Mouse (Mus musculus) erythroid progenitor cell, adult 5-6 weeks (primary cell): ENCODE results near the gene Tbcd. TPM values are rescaled to one million over a fixed set of nuclear protein-coding genes. Genes with fewer than 3 reads are reported as not detected.
"Not testable (repeated sequence)": the region's sequence is repeated elsewhere in the genome, so short reads cannot be mapped to it uniquely, and the experiment has no call there.

Experiments used
- ATAC-seq: replicated peaks from 2 replicates; pipeline ENCODE4 v1.8.0; 2016; ENCODE audit warnings: moderate number of reproducible peaks, mild to moderate bottlenecking, moderate TSS enrichment, inconsistent platforms; ENCODE audit not compliant: poor library complexity, low FRiP score, severe bottlenecking
- total RNA-seq, 2 experiments: library from RNA; stranded (forward) in 1 of 2; stranded (reverse) in 1 of 2; fragments of 150-400 nt in 1 of 2; fragments of 186-747, 209-891 nt in 1 of 2; gene quantifications; 2 replicates each; pipeline versions ENCODE4 v1.2.3 to v1.2.4; 2015 to 2017; ENCODE audit warnings: low replicate concordance in 2 of 2

Tbcd gene
- total RNA-seq, 2 experiments from 2014 or later = 84.7 to 90.7 TPM

GRCm38 (mm10) chr11:121645394-121645793 lies 193.6 kb downstream of the Tbcd start:
- ATAC-seq = no peak

GRCm38 (mm10) chr11:121647321-121647720 lies 195.6 kb downstream of the Tbcd start:
- no peak for ATAC-seq

GRCm38 (mm10) chr11:121648166-121648565 lies 196.4 kb downstream of the Tbcd start:
- no peak for ATAC-seq

GRCm38 (mm10) chr11:121649900-121650299 lies 198.2 kb downstream of the Tbcd start:
- no peak for ATAC-seq

- no peak for ATAC-seq
These were observed 198.9 kb downstream of the Tbcd start for GRCm38 (mm10) chr11:121650668-121651067.

- ATAC-seq = no peak
These were observed 199.8 kb downstream of the Tbcd start for GRCm38 (mm10) chr11:121651556-121651955.

GRCm38 (mm10) chr11:121651983-121652382 lies 200.2 kb downstream of the Tbcd start:
- ATAC-seq = no peak

- no peak for ATAC-seq
These were observed 201.0 kb downstream of the Tbcd start for GRCm38 (mm10) chr11:121652547-121653305.

GRCm38 (mm10) chr11:121653631-121654030 lies 201.9 kb downstream of the Tbcd start:
- ATAC-seq = no peak

GRCm38 (mm10) chr11:121654406-121654945 lies 202.7 kb downstream of the Tbcd start:
- no peak for ATAC-seq

GRCm38 (mm10) chr11:121655166-121655806 lies 203.5 kb downstream of the Tbcd start:
- no peak for ATAC-seq

- ATAC-seq = no peak
These were observed 204.2 kb downstream of the Tbcd start for GRCm38 (mm10) chr11:121655807-121656511.

GRCm38 (mm10) chr11:121658151-121658550 lies 206.4 kb downstream of the Tbcd start:
- no peak for ATAC-seq

GRCm38 (mm10) chr11:121660604-121661003 lies 208.9 kb downstream of the Tbcd start:
- not testable (repeated sequence) for ATAC-seq

- ATAC-seq = no peak
These were observed 209.4 kb downstream of the Tbcd start for GRCm38 (mm10) chr11:121661116-121661515.

Other genes starting within 250 kb of the Tbcd start
- 0.42 and 0.72 TPM in 2 replicates for gene Hexdc, start 247.5 kb upstream of the Tbcd start, total RNA-seq (2015; ENCODE audit: low replicate concordance)
- 4.7 and 5.8 TPM in 2 replicates for gene Hexdc, start 247.5 kb upstream of the Tbcd start, total RNA-seq (2017; ENCODE audit: low replicate concordance)
- gene Ogfod3, start 247.2 kb upstream of the Tbcd start, total RNA-seq (2015; ENCODE audit: low replicate concordance) = 4.3 and 8.4 TPM in 2 replicates
- gene Ogfod3, start 247.2 kb upstream of the Tbcd start, total RNA-seq (2017; ENCODE audit: low replicate concordance) = 1.9 and 2.1 TPM in 2 replicates
- gene Cybc1, start 222.6 kb upstream of the Tbcd start, total RNA-seq (2015; ENCODE audit: low replicate concordance) = 24.3 and 34.6 TPM in 2 replicates
- gene Cybc1, start 222.6 kb upstream of the Tbcd start, total RNA-seq (2017; ENCODE audit: low replicate concordance) = 27.3 and 47.9 TPM in 2 replicates
- gene Narf, start 214.7 kb upstream of the Tbcd start, total RNA-seq (2015; ENCODE audit: low replicate concordance) = 109 and 126 TPM in 2 replicates
- 181 and 186 TPM in 2 replicates for gene Narf, start 214.7 kb upstream of the Tbcd start, total RNA-seq (2017; ENCODE audit: low replicate concordance)
- 16.6 and 18.4 TPM in 2 replicates for gene Foxk2, start 192.0 kb upstream of the Tbcd start, total RNA-seq (2015; ENCODE audit: low replicate concordance)
- gene Foxk2, start 192.0 kb upstream of the Tbcd start, total RNA-seq (2017; ENCODE audit: low replicate concordance) = 15.8 and 32.2 TPM in 2 replicates
- 25.2 and 30.6 TPM in 2 replicates for gene Wdr45b, start 97.5 kb upstream of the Tbcd start, total RNA-seq (2015; ENCODE audit: low replicate concordance)
- 26.9 and 33.6 TPM in 2 replicates for gene Wdr45b, start 97.5 kb upstream of the Tbcd start, total RNA-seq (2017; ENCODE audit: low replicate concordance)
- not detected in 2 replicates for gene Rab40b, start 63.7 kb upstream of the Tbcd start, total RNA-seq (2015; ENCODE audit: low replicate concordance)
- 0.90 TPM in 1 of 2 replicates, not detected in the other for gene Rab40b, start 63.7 kb upstream of the Tbcd start, total RNA-seq (2017; ENCODE audit: low replicate concordance)
- gene Fn3krp, start 30.5 kb upstream of the Tbcd start, total RNA-seq (2015; ENCODE audit: low replicate concordance) = 107 and 114 TPM in 2 replicates
- gene Fn3krp, start 30.5 kb upstream of the Tbcd start, total RNA-seq (2017; ENCODE audit: low replicate concordance) = 161 and 188 TPM in 2 replicates
- gene Fn3k, start 17.0 kb upstream of the Tbcd start, total RNA-seq (2015; ENCODE audit: low replicate concordance) = 245 and 327 TPM in 2 replicates
- gene Fn3k, start 17.0 kb upstream of the Tbcd start, total RNA-seq (2017; ENCODE audit: low replicate concordance) = 308 and 310 TPM in 2 replicates
- gene Zfp750, start 67.4 kb downstream of the Tbcd start, total RNA-seq (2015; ENCODE audit: low replicate concordance) = not detected in 2 replicates
- 1.4 TPM in 1 of 2 replicates, not detected in the other for gene Zfp750, start 67.4 kb downstream of the Tbcd start, total RNA-seq (2017; ENCODE audit: low replicate concordance)
- gene B3gntl1, start 221.2 kb downstream of the Tbcd start, total RNA-seq (2015; ENCODE audit: low replicate concordance) = not detected in 2 replicates
- 0.53 and 3.0 TPM in 2 replicates for gene B3gntl1, start 221.2 kb downstream of the Tbcd start, total RNA-seq (2017; ENCODE audit: low replicate concordance)
- 2.2 and 6.7 TPM in 2 replicates for gene Metrnl, start 249.6 kb downstream of the Tbcd start, total RNA-seq (2015; ENCODE audit: low replicate concordance)
- gene Metrnl, start 249.6 kb downstream of the Tbcd start, total RNA-seq (2017; ENCODE audit: low replicate concordance) = 1.2 and 4.4 TPM in 2 replicates